Mouse (Mus musculus) spleen, adult 2 months (tissue): ENCODE measurements at regions not wholly inside any gene's neighbourhood (a gene's known extent, or its start where the extent isn't known, plus 50 kb on each side); places are given as distances from the start of the nearest gene placed in this dataset.

Experiments
- CTCF ChIP-seq: fragments of 200-500 bp; IDR thresholded peaks from 2 replicates; pipeline ENCODE4 v1.5.1; 2011; ENCODE audit warnings: mild to moderate bottlenecking, inconsistent platforms; ENCODE audit not compliant: insufficient read depth, insufficient read length, insufficient replicate concordance; ENCODE audit errors: extremely low read depth
- POLR2A ChIP-seq: fragments of 200-500 bp; IDR thresholded peaks from 2 replicates; pipeline ENCODE4 v1.6.1; 2011; ENCODE audit warnings: low read depth, low read length, inconsistent platforms

DNA sequence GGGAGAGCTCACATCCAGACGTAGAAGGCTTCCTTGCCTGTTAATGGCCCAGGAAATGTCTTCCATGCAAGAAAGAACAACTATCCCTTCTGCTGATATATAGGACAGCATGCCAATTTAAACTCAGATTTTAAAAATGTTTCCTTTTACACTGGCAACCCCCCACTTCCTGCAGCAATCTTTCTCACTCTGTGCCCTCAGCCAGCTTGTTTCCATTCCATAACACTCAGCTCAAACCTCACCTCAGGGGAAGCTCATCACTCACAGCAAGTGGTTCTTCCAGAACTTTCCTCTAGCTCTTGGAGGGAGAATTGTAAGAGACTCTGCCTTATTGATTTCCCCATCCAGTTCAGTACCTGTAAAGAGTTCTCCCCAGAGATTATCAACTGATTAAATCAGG is 165.0 kb upstream of the Trib2 start:
- TF ChIP-seq POLR2A: no peak
- TF ChIP-seq CTCF: no peak
